Mouse (Mus musculus): ENCODE results near the gene Cars.

Gene Cars

DNA sequence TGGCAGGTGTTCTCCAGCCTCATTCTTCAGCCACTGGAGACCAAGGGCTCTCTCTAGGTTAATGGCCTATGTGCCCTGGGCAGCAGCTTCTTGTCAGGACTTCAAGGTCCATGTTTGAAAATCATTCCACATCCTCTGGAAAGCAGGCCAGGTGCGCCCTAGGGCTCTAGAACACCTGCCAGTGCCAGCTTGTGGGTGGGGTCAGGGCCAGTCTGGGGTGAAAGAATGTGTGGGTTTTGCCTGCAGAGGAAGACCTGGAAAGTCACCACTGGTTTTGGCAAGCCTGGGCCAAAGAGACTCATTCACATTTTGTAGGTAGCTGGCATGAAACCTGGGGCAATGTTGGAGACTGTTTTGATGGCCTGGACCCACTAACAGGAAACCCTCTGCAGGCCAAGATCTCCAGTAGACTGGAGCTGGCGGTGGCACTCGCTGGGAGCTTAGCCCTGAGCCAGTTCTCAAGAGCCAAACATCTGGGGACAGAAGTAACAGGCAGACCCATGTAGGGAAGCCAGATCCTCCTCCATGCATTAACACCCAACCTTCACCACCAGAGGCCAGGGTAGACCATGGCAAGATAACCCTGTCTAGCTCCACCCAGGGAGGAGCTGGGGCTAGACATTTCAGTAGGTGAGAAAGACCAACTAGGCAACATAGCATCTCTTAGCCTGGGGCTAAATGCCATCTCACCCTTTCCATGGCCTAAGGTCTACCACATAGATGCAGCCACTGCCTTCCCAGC, 89.1 kb downstream of the Cars start:
- DNase-seq = no peak

- no peak for DNase-seq
Observed at GRCm38 (mm10) chr7:143509566-143509965, 90.3 kb downstream of the Cars start.
